Mouse (Mus musculus) midbrain, embryonic 16.5 days (tissue): ENCODE results near the gene Tmem43. TPM values are rescaled to one million over a fixed set of nuclear protein-coding genes. Genes with fewer than 3 reads are reported as not detected.

ENCODE experiments used
- ATAC-seq: fragments of 200-750 bp; cut with Nextera tagmentation; 2 replicates; pipeline ENCODE4 v1.8.0; 2017; ENCODE audit warnings: moderate TSS enrichment
- H3K27ac ChIP-seq: fragments of 300-500 bp; sonication (generic); 2 replicates; pipeline ENCODE4 v1.5.1; 2014; ENCODE audit warnings: mild to moderate bottlenecking, low read length, mixed read lengths
- H3K27me3 ChIP-seq: fragments of 300-500 bp; sonication (generic); 2 replicates; pipeline ENCODE4 v1.6.1; 2014; ENCODE audit warnings: low read depth, low read length, mixed read lengths; ENCODE audit not compliant: control insufficient read depth, insufficient read depth
- H3K36me3 ChIP-seq: fragments of 300-500 bp; sonication (generic); 2 replicates; pipeline ENCODE4 v1.6.1; 2014; ENCODE audit warnings: mild to moderate bottlenecking, low read length, moderate library complexity, mixed read lengths; ENCODE audit not compliant: control insufficient read depth, insufficient read depth
- H3K4me1 ChIP-seq: fragments of 300-500 bp; sonication (generic); 2 replicates; pipeline ENCODE4 v1.6.1; 2014; ENCODE audit warnings: mild to moderate bottlenecking, low read length, mixed read lengths; ENCODE audit not compliant: control insufficient read depth, insufficient read depth
- H3K4me2 ChIP-seq: fragments of 300-500 bp; sonication (generic); 2 replicates; pipeline ENCODE4 v1.6.1; 2014; ENCODE audit warnings: mild to moderate bottlenecking, low read length, mixed read lengths
- H3K4me3 ChIP-seq: fragments of 300-500 bp; sonication (generic); 2 replicates; pipeline ENCODE4 v1.5.1; 2014; ENCODE audit warnings: low read depth, mild to moderate bottlenecking, low read length, moderate library complexity, mixed read lengths
- H3K9ac ChIP-seq: fragments of 300-500 bp; sonication (generic); 2 replicates; pipeline ENCODE4 v1.6.1; 2014; ENCODE audit warnings: low read depth, low read length, mixed read lengths
- H3K9me3 ChIP-seq: fragments of 300-500 bp; sonication (generic); replicated peaks from 2 replicates; pipeline ENCODE4 v1.6.1; 2014; ENCODE audit warnings: mild to moderate bottlenecking, low read length, mixed read lengths; ENCODE audit not compliant: control insufficient read depth, poor library complexity, severe bottlenecking
- WGBS: fragments of 180-500 bp; shearing (Covaris S2); extraction: QIAGEN DNeasy Blood & Tissue Kit; methylation state at CpG from one replicate; pipeline ENCODE4 v1.1.7; 2014; 5-methylcytosine and 5-hydroxymethylcytosine counted together
- polyA plus RNA-seq: library from polyadenylated mRNA; unstranded; fragments of >200 nt; fragmentation: Nextera tagmentation; extraction: Ambion mirVana; gene quantifications from 2 replicates; pipeline ENCODE4 v1.2.1, GENCODE M21; 2015

The Tmem43 gene
- polyA plus RNA-seq, 1 experiment from 2014 or later = 61.7 TPM

- Histone ChIP-seq H3K9me3 (no peaks in the 10 kb centered on the region), H3K36me3 (peaks cover 72% of the 10 kb centered on the region), H3K4me2 (no peak overlapping the region), H3K27ac (no peak overlapping the region), H3K4me1 (no peaks in the 10 kb centered on the region), H3K27me3 (no peaks in the 10 kb centered on the region), H3K9ac (no peak overlapping the region), H3K4me3 (no peak overlapping the region)
- 98% methylated on average over 2 of the region's 2 CpGs for WGBS
- ATAC-seq = no peak
Observed at GRCm38 (mm10) chr6:91483371-91483770, 9.9 kb downstream of the Tmem43 start.

GRCm38 (mm10) chr6:91486736-91487453 lies 13.4 kb downstream of the Tmem43 start:
- H3K4me2 ChIP-seq = no peak overlapping the region
- no peak overlapping the region for H3K9ac ChIP-seq
- H3K4me1 ChIP-seq = no peaks in the 10 kb centered on the region
- no peaks in the 10 kb centered on the region for H3K27me3 ChIP-seq
- H3K4me3 ChIP-seq = no peak overlapping the region
- H3K36me3 ChIP-seq = peaks cover 53% of the 10 kb centered on the region
- no peaks in the 10 kb centered on the region for H3K9me3 ChIP-seq
- H3K27ac ChIP-seq = no peak overlapping the region
- no peak for ATAC-seq
- 95% methylated on average over 15 of the region's 15 CpGs for WGBS

GRCm38 (mm10) chr6:91488496-91489212 lies 15.2 kb downstream of the Tmem43 start:
- H3K4me1 ChIP-seq = no peaks in the 10 kb centered on the region
- H3K36me3 ChIP-seq = peaks cover 42% of the 10 kb centered on the region
- 83% methylated on average over 9 of the region's 9 CpGs for WGBS
- no peak overlapping the region for H3K4me2 ChIP-seq
- no peaks in the 10 kb centered on the region for H3K9me3 ChIP-seq
- H3K27ac ChIP-seq = no peak overlapping the region
- H3K27me3 ChIP-seq = no peaks in the 10 kb centered on the region
- H3K4me3 ChIP-seq = no peak overlapping the region
- ATAC-seq = no peak
- no peak overlapping the region for H3K9ac ChIP-seq

GRCm38 (mm10) chr6:91489872-91490271 lies 16.4 kb downstream of the Tmem43 start:
- Histone ChIP-seq H3K36me3 (peaks cover 37% of the 10 kb centered on the region), H3K4me3 (no peak overlapping the region), H3K4me2 (no peak overlapping the region), H3K4me1 (no peaks in the 10 kb centered on the region), H3K27me3 (no peaks in the 10 kb centered on the region), H3K9ac (no peak overlapping the region), H3K27ac (no peak overlapping the region), H3K9me3 (no peaks in the 10 kb centered on the region)
- WGBS = 87% methylated on average over 10 of the region's 10 CpGs
- ATAC-seq = no peak

- H3K27me3 ChIP-seq = no peaks in the 10 kb centered on the region
- H3K9me3 ChIP-seq = no peaks in the 10 kb centered on the region
- no peak overlapping the region for H3K4me2 ChIP-seq
- no peaks in the 10 kb centered on the region for H3K4me1 ChIP-seq
- H3K4me3 ChIP-seq = no peak overlapping the region
- H3K36me3 ChIP-seq = peaks cover 31% of the 10 kb centered on the region
- no peak overlapping the region for H3K9ac ChIP-seq
- ATAC-seq = no peak
- WGBS = 72% methylated on average over 6 of the region's 6 CpGs
- H3K27ac ChIP-seq = no peak overlapping the region
Observed at GRCm38 (mm10) chr6:91491004-91491403, 17.5 kb downstream of the Tmem43 start.

- H3K4me2 ChIP-seq = no peak overlapping the region
- ATAC-seq = no peak
- H3K27ac ChIP-seq = no peak overlapping the region
- no peak overlapping the region for H3K9ac ChIP-seq
- no peaks in the 10 kb centered on the region for H3K27me3 ChIP-seq
- H3K4me3 ChIP-seq = no peak overlapping the region
- no peaks in the 10 kb centered on the region for H3K4me1 ChIP-seq
- H3K9me3 ChIP-seq = no peaks in the 10 kb centered on the region
- WGBS = 94% methylated on average over 10 of the region's 10 CpGs
- peaks cover 25% of the 10 kb centered on the region for H3K36me3 ChIP-seq
Observed at GRCm38 (mm10) chr6:91493053-91493452, 19.6 kb downstream of the Tmem43 start.

GRCm38 (mm10) chr6:91494526-91494925 lies 21.0 kb downstream of the Tmem43 start:
- peaks cover 28% of the 10 kb centered on the region for H3K36me3 ChIP-seq
- H3K9ac ChIP-seq = no peak overlapping the region
- no peaks in the 10 kb centered on the region for H3K4me1 ChIP-seq
- no peaks in the 10 kb centered on the region for H3K27me3 ChIP-seq
- no peak overlapping the region for H3K4me3 ChIP-seq
- no peak overlapping the region for H3K4me2 ChIP-seq
- no peak for ATAC-seq
- H3K9me3 ChIP-seq = no peaks in the 10 kb centered on the region
- no peak overlapping the region for H3K27ac ChIP-seq
- WGBS = 88% methylated on average over 8 of the region's 8 CpGs

- H3K36me3 ChIP-seq = peaks cover 51% of the 10 kb centered on the region
- H3K4me2 ChIP-seq = no peak overlapping the region
- no peaks in the 10 kb centered on the region for H3K27me3 ChIP-seq
- H3K4me1 ChIP-seq = no peaks in the 10 kb centered on the region
- no peak for ATAC-seq
- no peak overlapping the region for H3K27ac ChIP-seq
- no peak overlapping the region for H3K4me3 ChIP-seq
- H3K9ac ChIP-seq = no peak overlapping the region
- H3K9me3 ChIP-seq = no peaks in the 10 kb centered on the region; the same call in 1 of the 2 replicates
- WGBS = 92% methylated on average over 1 of the region's 1 CpGs
Observed at GRCm38 (mm10) chr6:91503302-91503701, 29.8 kb downstream of the Tmem43 start.

GRCm38 (mm10) chr6:91506036-91506435 lies 32.5 kb downstream of the Tmem43 start:
- Histone ChIP-seq H3K4me2 (no peak overlapping the region), H3K9ac (no peak overlapping the region), H3K4me3 (no peak overlapping the region), H3K27ac (no peak overlapping the region), H3K27me3 (no peaks in the 10 kb centered on the region), H3K4me1 (no peaks in the 10 kb centered on the region), H3K36me3 (peaks cover 38% of the 10 kb centered on the region), H3K9me3 (no peaks in the 10 kb centered on the region; the same call in 1 of the 2 replicates)
- 94% methylated on average over 5 of the region's 5 CpGs for WGBS
- ATAC-seq = no peak
